Mouse (Mus musculus) ES-Bruce4 (cell line): ENCODE results near the gene Fam129b. TPM values are rescaled to one million over a fixed set of nuclear protein-coding genes. Genes with fewer than 3 reads are reported as not detected.
A peak's percentile ranks its signal among the peaks of the same experiment; 100 is the strongest.

Source experiments
- H3K27ac ChIP-seq: 2 replicates; pipeline ENCODE4 v1.5.1; 2012; ENCODE audit warnings: low read length, inconsistent platforms; ENCODE audit not compliant: insufficient read depth
- H3K27me3 ChIP-seq: 2 replicates; pipeline ENCODE4 v1.6.1; 2012; ENCODE audit warnings: mild to moderate bottlenecking, low read length, inconsistent platforms; ENCODE audit not compliant: control insufficient read depth, poor library complexity, insufficient read depth, severe bottlenecking
- H3K36me3 ChIP-seq: 2 replicates; pipeline ENCODE4 v1.6.1; 2012; ENCODE audit warnings: inconsistent platforms, mild to moderate bottlenecking, low read length, moderate library complexity; ENCODE audit not compliant: control insufficient read depth, poor library complexity, insufficient read depth, severe bottlenecking
- H3K4me1 ChIP-seq: one replicate; pipeline ENCODE4 v1.8.1; 2011; ENCODE audit warnings: low read length; ENCODE audit not compliant: control insufficient read depth, insufficient read depth
- H3K4me3 ChIP-seq: 2 replicates; pipeline ENCODE4 v1.5.1; 2011; ENCODE audit warnings: low read depth, mild to moderate bottlenecking, low read length
- H3K9ac ChIP-seq: 2 replicates; pipeline ENCODE4 v1.6.1; 2012; ENCODE audit warnings: low read depth, mild to moderate bottlenecking, inconsistent platforms; ENCODE audit not compliant: poor library complexity, severe bottlenecking
- H3K9me3 ChIP-seq: replicated peaks from 2 replicates; pipeline ENCODE4 v1.6.1; 2012; ENCODE audit warnings: mild to moderate bottlenecking, low read length, inconsistent platforms; ENCODE audit not compliant: control insufficient read depth, poor library complexity, insufficient read depth, severe bottlenecking
- CTCF ChIP-seq: IDR thresholded peaks from one replicate; pipeline ENCODE4 v1.8.1; 2011; ENCODE audit warnings: low read depth, low read length
- EP300 ChIP-seq: IDR thresholded peaks from 2 replicates; pipeline ENCODE4 v1.6.1; 2011; ENCODE audit warnings: low read depth, low read length; ENCODE audit not compliant: insufficient read depth
- POLR2A ChIP-seq: IDR thresholded peaks from one replicate; pipeline ENCODE4 v1.8.1; 2011; ENCODE audit warnings: low read length; ENCODE audit not compliant: insufficient read depth
- polyA plus RNA-seq: library from polyadenylated mRNA; stranded (reverse); fragments of >200 nt; gene quantifications from 2 replicates; pipeline ENCODE4 v1.2.4, GENCODE M21; 2011; ENCODE audit warnings: low read depth; ENCODE audit not compliant: missing spikeins, insufficient read depth, insufficient read length

Fam129b gene
- polyA plus RNA-seq, 1 experiment = 65.5 TPM

GRCm38 (mm10) chr2:32908796-32909195 is 32.9 kb downstream of the Fam129b start:
- no peaks in the 10 kb centered on the region for H3K36me3 ChIP-seq
- no peaks in the 10 kb centered on the region for H3K27me3 ChIP-seq
- H3K27ac ChIP-seq = peak overlapping the region; percentile 59
- H3K4me1 ChIP-seq = peaks cover 30% of the 10 kb centered on the region
- H3K9me3 ChIP-seq = no peaks in the 10 kb centered on the region
- H3K4me3 ChIP-seq = no peak overlapping the region
- no peak overlapping the region for H3K9ac ChIP-seq
- no peak for TF ChIP-seq POLR2A

GRCm38 (mm10) chr2:32911639-32912182 is 35.8 kb downstream of the Fam129b start:
- no peaks in the 10 kb centered on the region for H3K27me3 ChIP-seq
- TF ChIP-seq POLR2A (no peak), CTCF (no peak), EP300 (no peak)
- no peak overlapping the region for H3K4me3 ChIP-seq
- no peaks in the 10 kb centered on the region for H3K36me3 ChIP-seq
- H3K27ac ChIP-seq = 0 out of 2 replicates have a peak overlapping the region, but pooled peaks have one; percentile 14
- no peaks in the 10 kb centered on the region for H3K9me3 ChIP-seq
- H3K4me1 ChIP-seq = peaks cover 20% of the 10 kb centered on the region
- no peak overlapping the region for H3K9ac ChIP-seq

DNA sequence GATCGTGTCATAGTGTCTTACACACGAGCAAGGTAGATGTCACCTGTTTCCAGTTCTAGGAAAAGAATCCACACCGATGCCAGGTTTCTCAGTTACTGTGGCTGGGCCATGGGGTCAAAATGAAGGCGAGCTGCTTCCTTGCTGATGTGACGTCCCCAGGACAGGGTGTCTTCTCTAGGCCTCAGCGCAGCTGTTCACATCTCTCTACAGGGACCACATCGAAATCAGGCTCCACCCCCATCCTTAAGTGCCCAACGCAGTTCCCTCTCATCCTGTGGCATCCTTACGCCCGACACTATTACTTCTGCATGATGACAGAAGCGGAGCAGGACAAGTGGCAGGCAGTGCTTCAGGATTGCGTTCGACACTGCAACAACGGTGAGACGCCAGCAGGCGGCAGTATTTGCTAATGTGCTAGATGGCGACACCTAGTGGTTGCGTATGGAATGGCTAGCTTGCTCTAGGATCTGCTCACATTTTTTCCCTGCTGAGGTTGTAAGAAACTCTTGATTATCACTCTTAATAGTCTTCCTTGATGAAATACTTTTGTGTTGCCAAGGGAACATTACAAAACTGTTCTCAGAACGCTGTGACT is 36.4 kb downstream of the Fam129b start:
- H3K27me3 ChIP-seq = no peaks in the 10 kb centered on the region
- H3K36me3 ChIP-seq = no peaks in the 10 kb centered on the region
- peak; percentile 100 for TF ChIP-seq CTCF
- no peak for TF ChIP-seq POLR2A
- no peak overlapping the region for H3K4me3 ChIP-seq
- H3K27ac ChIP-seq = 0 out of 2 replicates have a peak overlapping the region, but pooled peaks have one; percentile 14
- peaks cover 15% of the 10 kb centered on the region for H3K4me1 ChIP-seq
- no peak overlapping the region for H3K9ac ChIP-seq
- H3K9me3 ChIP-seq = no peaks in the 10 kb centered on the region

- no peak overlapping the region for H3K27ac ChIP-seq
- no peaks in the 10 kb centered on the region for H3K36me3 ChIP-seq
- H3K9me3 ChIP-seq = no peaks in the 10 kb centered on the region
- no peaks in the 10 kb centered on the region for H3K27me3 ChIP-seq
- H3K4me3 ChIP-seq = no peak overlapping the region
- peaks cover 7% of the 10 kb centered on the region for H3K4me1 ChIP-seq
- TF ChIP-seq POLR2A (no peak), EP300 (no peak), CTCF (no peak)
- H3K9ac ChIP-seq = no peak overlapping the region
These were observed 38.4 kb downstream of the Fam129b start for GRCm38 (mm10) chr2:32914362-32914761.

DNA sequence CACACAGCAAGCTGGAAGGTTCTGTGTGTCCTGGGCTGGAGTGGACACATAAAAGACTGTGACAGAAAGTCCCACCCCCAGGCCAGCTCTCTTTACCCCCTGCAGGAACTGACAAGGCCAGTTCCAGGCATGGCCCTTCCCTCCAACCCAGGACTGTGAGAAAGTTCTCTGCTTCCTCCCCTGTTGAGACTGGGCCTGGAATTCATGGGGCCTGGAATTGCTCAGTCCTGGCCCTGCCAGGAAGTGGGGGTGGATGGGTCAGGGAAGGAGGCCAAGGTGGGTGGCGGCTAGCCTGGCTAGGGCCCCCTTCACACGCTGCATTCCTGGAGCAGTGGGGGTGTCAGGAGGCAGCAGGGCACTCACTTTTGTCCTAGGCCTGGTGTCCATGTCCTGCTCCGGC is 39.0 kb downstream of the Fam129b start:
- H3K9me3 ChIP-seq = no peaks in the 10 kb centered on the region
- no peak overlapping the region for H3K27ac ChIP-seq
- no peak overlapping the region for H3K4me3 ChIP-seq
- no peaks in the 10 kb centered on the region for H3K27me3 ChIP-seq
- no peaks in the 10 kb centered on the region for H3K36me3 ChIP-seq
- H3K4me1 ChIP-seq = peaks cover 6% of the 10 kb centered on the region
- TF ChIP-seq EP300 = no peak
- no peak for TF ChIP-seq POLR2A
- TF ChIP-seq CTCF = no peak
- H3K9ac ChIP-seq = no peak overlapping the region

DNA sequence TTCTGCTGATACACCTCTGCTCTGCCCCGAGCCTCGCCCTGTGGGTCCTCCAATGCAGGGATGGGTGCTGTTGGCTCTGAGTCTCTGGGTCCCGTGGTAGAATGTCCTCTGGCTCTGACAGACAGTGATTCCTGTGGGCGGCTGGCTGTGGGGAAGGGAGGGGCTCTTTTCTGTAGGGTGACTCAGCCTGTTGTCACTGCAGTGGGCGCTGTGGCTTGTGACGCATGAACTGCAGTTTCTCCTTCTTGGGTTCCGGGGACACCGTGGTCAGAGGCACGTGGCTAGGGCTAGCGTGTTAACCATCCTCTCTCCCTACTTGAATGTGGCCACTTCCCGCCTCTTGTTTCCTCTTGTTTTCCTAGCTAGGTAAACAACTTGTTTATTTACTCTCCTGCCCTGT is 41.6 kb downstream of the Fam129b start:
- H3K9ac ChIP-seq = no peak overlapping the region
- H3K27ac ChIP-seq = no peak overlapping the region
- H3K4me1 ChIP-seq = peaks cover 6% of the 10 kb centered on the region
- TF ChIP-seq EP300 (no peak), POLR2A (no peak)
- no peak overlapping the region for H3K4me3 ChIP-seq
- H3K9me3 ChIP-seq = no peaks in the 10 kb centered on the region
- no peaks in the 10 kb centered on the region for H3K27me3 ChIP-seq
- H3K36me3 ChIP-seq = 0 out of 2 replicates have a peak, but pooled peaks cover 2% of the 10 kb centered on the region
